Comparison of ENCODE assay signal across 9 mouse cellular contexts in genomic region chr7:144074718-144075117, GRCm38 (mm10).
DNase-seq lines count a peak whose midpoint lies in the region; ATAC-seq and TF ChIP-seq lines count a peak whose summit lies in the region.
"Had no signal": no experiment of that assay in that cellular context is flagged by ENCODE, and none has a peak within 500 bp of the region (broad histone marks: within the 10 kb centered on the region; RNA-seq: fewer than 3 reads in every experiment).

No protein-coding gene starts in this region.

- WGBS in intestine, postnatal 0 days = 25% methylated on average over 3 of the region's 3 CpGs
- WGBS in intestine, embryonic 16.5 days = 32% methylated on average over 3 of the region's 3 CpGs
- WGBS in hindbrain, postnatal 0 days = 30% methylated on average over 3 of the region's 3 CpGs
- WGBS in limb, embryonic 10.5 days = 29% methylated on average over 3 of the region's 3 CpGs
- 13% methylated on average over 3 of the region's 3 CpGs for WGBS in olfactory bulb, adult 2 months

- no peak overlapping the region for H3K27ac ChIP-seq in intestine, postnatal 0 days (ENCODE audit: low read depth, low read length)
- H3K27ac ChIP-seq in intestine, embryonic 16.5 days (ENCODE audit: low read length) = no peak overlapping the region
- H3K27ac ChIP-seq in hindbrain, postnatal 0 days = no peak overlapping the region
- H3K27ac ChIP-seq in limb, embryonic 10.5 days = no peak overlapping the region
- no peak overlapping the region for H3K27ac ChIP-seq in olfactory bulb, adult 2 months (ENCODE audit: insufficient read depth, low read depth, low read length)
- H3K27ac ChIP-seq: neural tube, embryonic 12.5 days had no signal

- H3K27me3 ChIP-seq in intestine, postnatal 0 days (replicated peaks; ENCODE audit: control insufficient read depth, insufficient read depth, low read length) = no peaks in the 10 kb centered on the region
- no peaks in the 10 kb centered on the region for H3K27me3 ChIP-seq in intestine, embryonic 16.5 days (replicated peaks; ENCODE audit: control insufficient read depth, insufficient read depth, low read length)
- no peaks in the 10 kb centered on the region for H3K27me3 ChIP-seq in hindbrain, postnatal 0 days (ENCODE audit: insufficient read depth, low read length)
- no peaks in the 10 kb centered on the region for H3K27me3 ChIP-seq in limb, embryonic 10.5 days (ENCODE audit: low read depth, poor library complexity, severe bottlenecking)
- H3K27me3 ChIP-seq: neural tube, embryonic 12.5 days had no signal

- no peak overlapping the region for H3K4me3 ChIP-seq in intestine, postnatal 0 days (ENCODE audit: low read depth, low read length)
- H3K4me3 ChIP-seq in intestine, embryonic 16.5 days (ENCODE audit: low read length) = no peak overlapping the region
- H3K4me3 ChIP-seq in hindbrain, postnatal 0 days (ENCODE audit: low read length) = no peak overlapping the region
- H3K4me3 ChIP-seq in limb, embryonic 10.5 days = no peak overlapping the region
- no peak overlapping the region for H3K4me3 ChIP-seq in olfactory bulb, adult 2 months (ENCODE audit: insufficient read depth, low read depth, low read length)
- H3K4me3 ChIP-seq: neural tube, embryonic 12.5 days had no signal

- no peak for ATAC-seq in intestine, postnatal 0 days
- ATAC-seq in intestine, embryonic 16.5 days = no peak
- no peak for ATAC-seq in hindbrain, postnatal 0 days

- no peaks in the 10 kb centered on the region for H3K9me3 ChIP-seq in intestine, postnatal 0 days (ENCODE audit: control insufficient read depth)
- H3K9me3 ChIP-seq in intestine, embryonic 16.5 days (ENCODE audit: control insufficient read depth, low read length) = no peaks in the 10 kb centered on the region; the same call in 1 of the 2 replicates
- no peaks in the 10 kb centered on the region for H3K9me3 ChIP-seq in hindbrain, postnatal 0 days (ENCODE audit: low read length)
- H3K9me3 ChIP-seq in limb, embryonic 10.5 days (replicated peaks) = no peaks in the 10 kb centered on the region

- TF ChIP-seq POLR2A in olfactory bulb, adult 2 months (IDR thresholded peaks at IDR 0.05; ENCODE audit: insufficient read depth, low read depth, low read length) = no peak

- peak; percentile 88 for TF ChIP-seq CTCF in intestine, postnatal 0 days (IDR thresholded peaks at IDR 0.05; ENCODE audit: low read depth)
- peak; percentile 86 for TF ChIP-seq CTCF in hindbrain, postnatal 0 days (IDR thresholded peaks at IDR 0.05; ENCODE audit: low read depth)
- TF ChIP-seq CTCF in olfactory bulb, adult 2 months (IDR thresholded peaks at IDR 0.05; ENCODE audit: insufficient read depth, low read depth, low read length) = peak; percentile 36; the same call in 1 of the 2 replicates

- no peak overlapping the region for H3K4me2 ChIP-seq in intestine, postnatal 0 days (replicated peaks; ENCODE audit: low read depth)
- no peak overlapping the region for H3K4me2 ChIP-seq in intestine, embryonic 16.5 days (ENCODE audit: low read depth, low read length)
- no peak overlapping the region for H3K4me2 ChIP-seq in hindbrain, postnatal 0 days (ENCODE audit: low read depth, low read length)
- H3K4me2 ChIP-seq: neural tube, embryonic 12.5 days had no signal

- no peaks in the 10 kb centered on the region for H3K36me3 ChIP-seq in intestine, postnatal 0 days (ENCODE audit: control insufficient read depth, insufficient read depth)
- H3K36me3 ChIP-seq in intestine, embryonic 16.5 days (ENCODE audit: control insufficient read depth, insufficient read depth, low read length) = no peaks in the 10 kb centered on the region
- H3K36me3 ChIP-seq in hindbrain, postnatal 0 days (ENCODE audit: insufficient read depth, low read length) = no peaks in the 10 kb centered on the region
- H3K36me3 ChIP-seq in limb, embryonic 10.5 days = no peaks in the 10 kb centered on the region
- H3K36me3 ChIP-seq: neural tube, embryonic 12.5 days had no signal

- DNase-seq in adrenal gland, adult (ENCODE audit: inconsistent age in 2 of 2, low spot score in 1 of 2) = peak; percentile 59 to 87
- peak; percentile 82 for DNase-seq in embryo, embryonic 10.5 days (ENCODE audit: low spot score)
- peak; percentile 92 for DNase-seq in hindbrain, postnatal 0 days (ENCODE audit: low spot score)
- peak; percentile 76 for DNase-seq in limb, embryonic 10.5 days (ENCODE audit: low spot score)
- DNase-seq in thymus, postnatal 10 days (ENCODE audit: low spot score in 2 of 2) = peak; percentile 27 to 67

- no peak overlapping the region for H3K9ac ChIP-seq in intestine, postnatal 0 days (ENCODE audit: low read depth, low read length)
- H3K9ac ChIP-seq in intestine, embryonic 16.5 days (ENCODE audit: low read depth, low read length) = no peak overlapping the region
- no peak overlapping the region for H3K9ac ChIP-seq in hindbrain, postnatal 0 days (replicated peaks; ENCODE audit: low read length)
- H3K9ac ChIP-seq: neural tube, embryonic 12.5 days had no signal

- no peaks in the 10 kb centered on the region; the same call in 1 of the 2 replicates for H3K4me1 ChIP-seq in intestine, postnatal 0 days (replicated peaks; ENCODE audit: control insufficient read depth, insufficient read depth, low read length)
- peaks cover 3% of the 10 kb centered on the region; the same call in 1 of the 2 replicates for H3K4me1 ChIP-seq in intestine, embryonic 16.5 days (ENCODE audit: control insufficient read depth, insufficient read depth, low read length)
- H3K4me1 ChIP-seq in hindbrain, postnatal 0 days (ENCODE audit: insufficient read depth, low read length) = no peaks in the 10 kb centered on the region
- H3K4me1 ChIP-seq in limb, embryonic 10.5 days = no peaks in the 10 kb centered on the region
- no peaks in the 10 kb centered on the region for H3K4me1 ChIP-seq in olfactory bulb, adult 2 months (ENCODE audit: control insufficient read depth, insufficient read depth, low read length)
- H3K4me1 ChIP-seq: neural tube, embryonic 12.5 days had no signal

Comparison
In these comparisons a context has a peak if more than half of its experiments do, and no peak if none do; other contexts are left out.
1. CTCF ChIP-seq: peak in every context shown above with its lines; median percentile 88 in intestine, postnatal 0 days; 86 in hindbrain, postnatal 0 days; 36 in olfactory bulb, adult 2 months.